Mouse (Mus musculus) Muller cell, postnatal 12 days (primary cell): ENCODE measurements at regions not wholly inside any gene's neighbourhood (a gene's known extent, or its start where the extent isn't known, plus 50 kb on each side); places are given as distances from the start of the nearest gene placed in this dataset.
A peak's percentile ranks its signal among the peaks of the same experiment; 100 is the strongest.

Experiments used
- DNase-seq: peaks from one replicate; pipeline ENCODE4 v3.0.0-alpha.2; 2015; ENCODE audit errors: inconsistent ontology term

- peak; percentile 5 for DNase-seq
Measured at GRCm38 (mm10) chr13:50314001-50314400, 63.9 kb upstream of the Gm906 start.

DNA sequence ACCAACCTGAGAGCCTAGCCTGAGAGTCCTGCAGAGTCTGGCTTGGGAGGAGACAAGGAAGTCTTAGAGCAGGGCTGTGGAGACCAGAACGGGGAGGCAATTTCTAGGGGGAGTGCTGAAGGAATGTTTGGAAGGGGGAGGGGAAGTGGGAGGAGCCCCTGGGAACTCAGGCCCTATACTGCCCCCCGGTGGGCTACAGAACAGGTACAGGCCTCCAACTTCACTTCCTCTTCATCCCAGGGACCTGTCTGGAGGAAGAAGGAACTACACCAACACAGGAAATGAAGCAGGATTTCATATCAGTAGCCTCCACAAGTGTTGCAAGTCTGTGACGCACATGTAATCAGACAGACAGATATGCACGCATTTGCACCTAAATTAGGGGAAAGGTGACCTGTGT lies 72.4 kb upstream of the Gm906 start:
- DNase-seq, result no peak

- DNase-seq, result no peak
Measured at GRCm38 (mm10) chr13:50328614-50329013, 78.5 kb upstream of the Gm906 start.

DNA sequence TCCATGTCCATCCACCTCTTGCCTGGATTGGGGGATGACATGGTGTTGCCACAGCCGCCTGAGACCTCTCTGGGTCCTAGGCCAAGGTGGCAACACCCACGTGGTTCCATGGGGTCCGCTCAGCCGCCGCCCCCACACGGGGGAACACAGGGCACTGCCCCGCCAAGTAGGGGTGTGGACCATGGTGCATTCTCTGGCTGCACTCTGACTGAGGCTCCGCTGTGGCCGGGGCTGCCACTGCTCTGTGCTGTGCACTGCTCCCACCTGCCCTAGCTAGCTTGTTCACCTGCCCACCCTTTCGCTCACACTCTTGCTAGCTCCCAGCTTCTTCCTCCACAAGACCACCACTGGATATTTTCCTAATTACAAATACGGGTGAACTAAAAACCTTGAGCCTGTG lies 73.5 kb upstream of the Fbxw17 start:
- DNase-seq, result no peak

- DNase-seq, result no peak
Measured at GRCm38 (mm10) chr13:50351946-50352345, 65.7 kb upstream of the Fbxw17 start.

- no peak for DNase-seq
Measured at GRCm38 (mm10) chr13:50355265-50355664, 62.4 kb upstream of the Fbxw17 start.

GRCm38 (mm10) chr13:50359536-50359935 lies 58.1 kb upstream of the Fbxw17 start:
- no peak for DNase-seq
